Mouse (Mus musculus) bone marrow macrophage, adult 2 months (primary cell): ENCODE measurements around the gene Stox1. TPM values are rescaled to one million over a fixed set of nuclear protein-coding genes. Genes with fewer than 3 reads are reported as not detected.
"Not testable (repeated sequence)": the region's sequence is repeated elsewhere in the genome, so short reads cannot be mapped to it uniquely, and the experiment has no call there.

Experiments used
- H3K27ac ChIP-seq: 2 replicates; pipeline ENCODE4 v1.5.1; 2012; ENCODE audit warnings: low read depth, low read length; ENCODE audit not compliant: insufficient read depth
- H3K4me1 ChIP-seq: 2 replicates; pipeline ENCODE4 v1.6.1; 2012; ENCODE audit warnings: low read length; ENCODE audit not compliant: control insufficient read depth, insufficient read depth
- H3K4me3 ChIP-seq: 2 replicates; pipeline ENCODE4 v1.5.1; 2012; ENCODE audit warnings: mild to moderate bottlenecking, low read length, moderate library complexity; ENCODE audit not compliant: insufficient read depth
- CTCF ChIP-seq: IDR thresholded peaks from 2 replicates; pipeline ENCODE4 v1.5.1; 2012; ENCODE audit warnings: low read depth, mild to moderate bottlenecking, low read length, moderate library complexity
- POLR2A ChIP-seq: IDR thresholded peaks from 2 replicates; pipeline ENCODE4 v1.6.1; 2012; ENCODE audit warnings: mild to moderate bottlenecking, low read depth, low read length, borderline replicate concordance
- polyA plus RNA-seq: library from polyadenylated mRNA; stranded (reverse); fragments of >200 nt; gene quantifications from 2 replicates; pipeline ENCODE4 v1.2.4, GENCODE M21; 2012; ENCODE audit not compliant: missing spikeins, insufficient read depth, insufficient read length

The Stox1 gene
- not detected in 2 replicates for polyA plus RNA-seq

- no peak for TF ChIP-seq POLR2A
- no peak; the same call in 1 of the 2 replicates for TF ChIP-seq CTCF
- Histone ChIP-seq H3K27ac (no peak within 1 kb of the TSS), H3K4me1 (no peaks in the 10 kb centered on the region), H3K4me3 (peak within 1 kb of the TSS; percentile 54)
Observed at GRCm38 (mm10) chr10:62725771-62726687, at the start of gene Stox1. Gene Stox1 (minus strand): TSS chr10:62726128.

- no peak for TF ChIP-seq POLR2A
- TF ChIP-seq CTCF: no peak
Observed at GRCm38 (mm10) chr10:62750781-62751180, 24.9 kb upstream of the Stox1 start.

GRCm38 (mm10) chr10:62739961-62740737, 14.2 kb upstream of the Stox1 start:
- TF ChIP-seq CTCF (no peak), POLR2A (no peak)
- Histone ChIP-seq H3K27ac (peak overlapping the region; percentile 65), H3K4me1 (peaks cover 13% of the 10 kb centered on the region), H3K4me3 (no peak overlapping the region)

More at GRCm38 (mm10) chr10:62750781-62751180, 24.9 kb upstream of the Stox1 start:
- Histone ChIP-seq H3K4me3 (no peak overlapping the region), H3K4me1 (no peaks in the 10 kb centered on the region), H3K27ac (no peak overlapping the region)

- no peak overlapping the region for H3K4me3 ChIP-seq
- peaks cover 13% of the 10 kb centered on the region for H3K4me1 ChIP-seq
- no peak for TF ChIP-seq POLR2A
- no peak for TF ChIP-seq CTCF
- no peak overlapping the region for H3K27ac ChIP-seq
Observed at GRCm38 (mm10) chr10:62736965-62737688, 11.2 kb upstream of the Stox1 start.

- Histone ChIP-seq H3K4me1 (no peaks in the 10 kb centered on the region), H3K27ac (no peak overlapping the region), H3K4me3 (no peak overlapping the region)
- no peak for TF ChIP-seq POLR2A
Observed at GRCm38 (mm10) chr10:62730826-62731225, 4.9 kb upstream of the Stox1 start.

DNA sequence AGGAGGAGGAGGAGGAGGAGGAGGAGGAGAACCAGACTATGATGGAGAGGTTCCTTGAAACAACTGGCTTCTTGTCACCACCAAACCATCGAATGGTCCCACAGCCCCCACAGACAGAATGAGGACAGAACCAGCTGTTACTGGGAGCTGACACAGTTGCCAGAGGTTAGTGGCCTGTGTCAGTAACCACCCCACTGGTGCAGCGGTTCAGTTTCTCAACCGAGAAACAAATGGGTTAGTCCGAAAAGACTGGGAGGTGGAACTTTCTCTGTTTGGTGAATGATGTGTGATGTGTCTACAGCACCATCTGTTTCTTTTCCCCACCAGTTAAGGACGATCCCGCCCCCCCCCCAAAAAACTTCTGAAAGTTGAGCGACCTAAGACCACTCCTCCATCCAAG, 992 bp downstream of the Stox1 start:
- TF ChIP-seq POLR2A (no peak), CTCF (no peak)

GRCm38 (mm10) chr10:62722701-62723100, 3.2 kb downstream of the Stox1 start:
- TF ChIP-seq CTCF: no peak
- TF ChIP-seq POLR2A: no peak
- Histone ChIP-seq H3K4me1 (no peaks in the 10 kb centered on the region), H3K27ac (no peak overlapping the region), H3K4me3 (no peak overlapping the region)

More for the DNA sequence above, 992 bp downstream of the Stox1 start:
- H3K4me1 ChIP-seq: no peaks in the 10 kb centered on the region
- H3K4me3 ChIP-seq: no peak overlapping the region
- no peak overlapping the region for H3K27ac ChIP-seq

DNA sequence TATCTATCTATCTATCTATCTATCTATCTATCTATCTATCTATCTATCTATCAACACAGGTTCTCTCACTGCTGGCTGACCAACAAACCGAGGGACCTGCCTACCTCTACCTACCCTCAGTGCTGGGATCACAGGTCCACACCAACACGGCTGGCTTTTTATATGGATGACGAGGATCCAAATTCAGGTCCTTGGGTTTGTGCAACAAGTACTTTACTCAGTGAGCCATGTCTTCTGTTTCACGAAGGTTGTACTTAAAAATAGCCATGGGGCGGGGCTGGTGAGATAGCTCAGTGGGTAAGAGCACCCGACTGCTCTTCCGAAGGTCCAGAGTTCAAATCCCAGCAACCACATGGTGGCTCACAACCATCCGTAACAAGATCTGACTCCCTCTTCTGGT, 5.4 kb downstream of the Stox1 start:
- not testable (repeated sequence) for H3K4me3 ChIP-seq, H3K4me1 ChIP-seq, H3K27ac ChIP-seq

DNA sequence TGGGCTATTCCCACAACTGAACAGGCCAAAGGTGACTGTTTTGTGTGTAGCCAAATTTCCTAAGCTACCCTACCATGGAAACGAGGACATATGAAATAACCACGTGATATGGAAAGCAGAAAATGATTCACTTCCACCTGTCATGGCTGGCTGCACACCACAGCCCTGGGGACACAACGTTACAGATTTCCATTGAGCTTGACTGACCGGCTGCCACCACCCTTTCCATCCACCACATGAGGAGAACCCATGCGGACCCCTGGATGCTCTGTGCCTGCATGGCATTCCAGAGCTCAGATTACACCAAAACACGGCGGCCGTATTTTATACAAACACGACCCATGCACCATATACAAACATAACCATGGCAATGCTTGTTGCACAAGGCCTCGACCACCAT, 12.5 kb downstream of the Stox1 start:
- H3K4me3 ChIP-seq: no peak overlapping the region
- TF ChIP-seq POLR2A: no peak
- no peak for TF ChIP-seq CTCF
- H3K27ac ChIP-seq: no peak overlapping the region
- H3K4me1 ChIP-seq: no peaks in the 10 kb centered on the region
